Mouse (Mus musculus) MEL (cell line): Measurements from ENCODE around the gene Hcn4. TPM values are rescaled to one million over a fixed set of nuclear protein-coding genes. Genes with fewer than 3 reads are reported as not detected.

Source experiments
- DNase-seq: peaks from one replicate; pipeline ENCODE4 v3.0.0; 2011; ENCODE audit warnings: low read depth, low spot score
- H3K27ac ChIP-seq: 2 replicates; pipeline ENCODE4 v1.5.1; 2012; ENCODE audit warnings: low read depth, mild to moderate bottlenecking, control low read depth, low read length, moderate library complexity; ENCODE audit not compliant: control insufficient read depth
- H3K27me3 ChIP-seq, 2 experiments: fragments of 150-350 bp in 1 of 2; sonication (generic) in 1 of 2; 2 replicates each; pipeline ENCODE4 v1.6.1; 2012; ENCODE audit warnings: low read length in 2 of 2, mild to moderate bottlenecking in 2 of 2, improper control_type of control experiment in 1 of 2, moderate library complexity in 1 of 2; ENCODE audit not compliant: insufficient read depth in 2 of 2, control insufficient read depth in 1 of 2
- H3K36me3 ChIP-seq, 2 experiments: 2 replicates each; pipeline ENCODE4 v1.6.1; 2012 to 2014; ENCODE audit warnings: low read length in 2 of 2, improper control_type of control experiment in 1 of 2, inconsistent platforms in 1 of 2, mild to moderate bottlenecking in 1 of 2; ENCODE audit not compliant: insufficient read depth in 2 of 2, control insufficient read depth in 1 of 2
- H3K4me1 ChIP-seq, 2 experiments: fragments of 150-350 bp in 1 of 2; sonication (generic) in 1 of 2; 2 replicates each; pipeline ENCODE4 v1.6.1; 2012; ENCODE audit warnings: low read length in 2 of 2, improper control_type of control experiment in 1 of 2, mild to moderate bottlenecking in 1 of 2; ENCODE audit not compliant: insufficient read depth in 2 of 2, control insufficient read depth in 1 of 2
- H3K4me3 ChIP-seq, 2 experiments: fragments of 150-350 bp in 1 of 2; sonication (generic) in 1 of 2; 2 replicates each; pipeline ENCODE4 v1.5.1; 2012; ENCODE audit warnings: low read depth in 2 of 2, low read length in 2 of 2, mild to moderate bottlenecking in 2 of 2, moderate library complexity in 2 of 2, control low read depth in 1 of 2, improper control_type of control experiment in 1 of 2; ENCODE audit not compliant: control insufficient read depth in 1 of 2, insufficient read depth in 1 of 2
- H3K79me2 ChIP-seq: 2 replicates; pipeline ENCODE4 v1.6.1; 2012; ENCODE audit warnings: mild to moderate bottlenecking, low read length, moderate library complexity; ENCODE audit not compliant: control insufficient read depth, poor library complexity, insufficient read depth
- H3K9ac ChIP-seq: 2 replicates; pipeline ENCODE4 v1.6.1; 2012; ENCODE audit warnings: low read depth, mild to moderate bottlenecking, control low read depth, low read length, moderate library complexity; ENCODE audit not compliant: control insufficient read depth, poor library complexity, severe bottlenecking
- H3K9me3 ChIP-seq: fragments of 150-350 bp; sonication (generic); replicated peaks from 2 replicates; pipeline ENCODE4 v1.6.1; 2012; ENCODE audit warnings: mild to moderate bottlenecking, low read length, improper control_type of control experiment, moderate library complexity; ENCODE audit not compliant: insufficient read depth
- CHD1 ChIP-seq: IDR thresholded peaks from 2 replicates; pipeline ENCODE4 v1.6.1; 2012; ENCODE audit warnings: low read depth, mild to moderate bottlenecking, inconsistent platforms, low read length, improper control_type of control experiment
- CTCF ChIP-seq, 3 experiments: IDR thresholded peaks in 2 of 3; conservative IDR thresholded peaks in 1 of 3; 2 replicates each; pipeline ENCODE4 v1.5.1; 2011 to 2012; ENCODE audit warnings: low read length in 3 of 3, low read depth in 2 of 3, mild to moderate bottlenecking in 2 of 3, improper control_type of control experiment in 1 of 3, inconsistent platforms in 1 of 3, mixed read lengths in 1 of 3, moderate library complexity in 1 of 3; ENCODE audit not compliant: control insufficient read depth in 1 of 3, insufficient read depth in 1 of 3, poor library complexity in 1 of 3, severe bottlenecking in 1 of 3
- ETS1 ChIP-seq: IDR thresholded peaks from 2 replicates; pipeline ENCODE4 v1.6.1; 2012; ENCODE audit warnings: low read depth, mild to moderate bottlenecking, inconsistent platforms, low read length, improper control_type of control experiment, moderate library complexity
- GABPA ChIP-seq: IDR thresholded peaks from 2 replicates; pipeline ENCODE4 v1.6.1; 2012; ENCODE audit warnings: low read depth, mild to moderate bottlenecking, inconsistent platforms, low read length, improper control_type of control experiment, moderate library complexity
- GATA1 ChIP-seq: IDR thresholded peaks from 2 replicates; pipeline ENCODE4 v1.6.1; 2011; ENCODE audit warnings: low read depth, low read length, improper control_type of control experiment
- HCFC1 ChIP-seq: IDR thresholded peaks from 2 replicates; pipeline ENCODE4 v1.6.1; 2012; ENCODE audit warnings: low read depth, mild to moderate bottlenecking, inconsistent platforms, low read length, improper control_type of control experiment, moderate library complexity
- KAT2A ChIP-seq: conservative IDR thresholded peaks from 2 replicates; pipeline ENCODE4 v1.6.1; 2012; ENCODE audit warnings: low read depth, low read length, improper control_type of control experiment, inconsistent platforms
- MAFK ChIP-seq: IDR thresholded peaks from 2 replicates; pipeline ENCODE4 v1.6.1; 2011; ENCODE audit warnings: low read depth, mild to moderate bottlenecking, low read length, improper control_type of control experiment, borderline replicate concordance
- MEF2A ChIP-seq: IDR thresholded peaks from 2 replicates; pipeline ENCODE4 v1.6.1; 2014; ENCODE audit warnings: low read depth, mild to moderate bottlenecking, inconsistent platforms, low read length, improper control_type of control experiment; ENCODE audit not compliant: poor library complexity, insufficient replicate concordance, severe bottlenecking; ENCODE audit errors: extremely low read depth
- NRF1 ChIP-seq: IDR thresholded peaks from 2 replicates; pipeline ENCODE4 v1.6.1; 2014; ENCODE audit warnings: low read depth, mild to moderate bottlenecking, inconsistent platforms, low read length, improper control_type of control experiment, moderate library complexity; ENCODE audit not compliant: poor library complexity, insufficient read depth, severe bottlenecking
- POLR2A ChIP-seq, 2 experiments: IDR thresholded peaks; 2 replicates each; pipeline ENCODE4 v1.6.1; 2011 to 2012; ENCODE audit warnings: low read length in 2 of 2, mild to moderate bottlenecking in 2 of 2, control low read depth in 1 of 2, improper control_type of control experiment in 1 of 2, low read depth in 1 of 2, moderate library complexity in 1 of 2; ENCODE audit not compliant: control insufficient read depth in 1 of 2, insufficient read depth in 1 of 2, poor library complexity in 1 of 2
- POLR2AphosphoS5 ChIP-seq: IDR thresholded peaks from 2 replicates; pipeline ENCODE4 v1.6.1; 2012; ENCODE audit warnings: low read depth, borderline replicate concordance, mild to moderate bottlenecking, inconsistent platforms, low read length, moderate library complexity, mixed read lengths
- RAD21 ChIP-seq: IDR thresholded peaks from 2 replicates; pipeline ENCODE4 v1.6.1; 2011; ENCODE audit warnings: mild to moderate bottlenecking, low read depth, low read length, improper control_type of control experiment
- SMC3 ChIP-seq: IDR thresholded peaks from 2 replicates; pipeline ENCODE4 v1.6.1; 2011; ENCODE audit warnings: low read depth, low read length, improper control_type of control experiment
- TAL1 ChIP-seq: IDR thresholded peaks from 2 replicates; pipeline ENCODE4 v1.6.1; 2012; ENCODE audit warnings: mild to moderate bottlenecking, inconsistent platforms, low read length, moderate library complexity, mixed read lengths
- UBTF ChIP-seq: IDR thresholded peaks from 2 replicates; pipeline ENCODE4 v1.6.1; 2012; ENCODE audit warnings: low read depth, mild to moderate bottlenecking, inconsistent platforms, low read length, improper control_type of control experiment, moderate library complexity, borderline replicate concordance; ENCODE audit not compliant: insufficient read depth
- USF1 ChIP-seq: IDR thresholded peaks from 2 replicates; pipeline ENCODE4 v1.6.1; 2014; ENCODE audit warnings: low read depth, mild to moderate bottlenecking, inconsistent platforms, low read length, improper control_type of control experiment, moderate library complexity
- USF2 ChIP-seq, 2 experiments: IDR thresholded peaks; 2 replicates each; pipeline ENCODE4 v1.6.1; 2011 to 2012; ENCODE audit warnings: improper control_type of control experiment in 2 of 2, low read length in 2 of 2, borderline replicate concordance in 1 of 2, inconsistent platforms in 1 of 2, low read depth in 1 of 2, mild to moderate bottlenecking in 1 of 2; ENCODE audit not compliant: insufficient read depth in 1 of 2
- ZMIZ1 ChIP-seq: IDR thresholded peaks from 2 replicates; pipeline ENCODE4 v1.6.1; 2012; ENCODE audit warnings: low read depth, mild to moderate bottlenecking, inconsistent platforms, low read length, improper control_type of control experiment, moderate library complexity
- polyA plus RNA-seq, 2 experiments: library from polyadenylated mRNA; stranded (reverse) in 1 of 2; unstranded in 1 of 2; fragments of >175 nt in 1 of 2; fragments of >200 nt in 1 of 2; gene quantifications; 2 replicates each; pipeline versions ENCODE4 v1.2.1 to v1.2.4; 2012; ENCODE audit warnings: low replicate concordance in 2 of 2, low read depth in 1 of 2; ENCODE audit not compliant: insufficient read length in 2 of 2, insufficient read depth in 1 of 2, missing spikeins in 1 of 2
- total RNA-seq: library from RNA; depleted of rRNA; stranded (reverse); fragments of 300-350 nt; gene quantifications from 2 replicates; pipeline ENCODE4 v1.2.3, GENCODE M21; 2012

The Hcn4 gene
- total and polyA plus RNA-seq, 3 experiments, result not detected

DNA sequence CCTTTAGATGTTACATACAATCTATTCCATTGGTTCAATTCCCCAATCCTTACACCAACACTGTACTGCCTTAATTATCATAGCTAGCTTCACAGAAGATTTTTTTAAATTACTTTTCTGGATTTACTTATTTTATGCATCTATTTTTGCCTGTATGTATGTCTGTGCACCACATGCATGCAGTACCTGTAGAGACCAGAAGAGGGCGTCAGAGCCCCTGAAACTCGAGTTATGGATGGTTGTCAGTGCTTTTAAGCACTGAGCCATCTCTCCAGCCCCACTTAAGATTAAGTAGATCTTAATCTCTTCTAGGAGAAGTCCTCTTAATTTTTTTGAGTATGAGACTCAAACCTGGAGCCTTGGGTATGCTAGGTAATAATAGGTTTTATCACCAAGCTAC, 47.8 kb upstream of the Hcn4 start:
- no peak overlapping the region for H3K4me3 ChIP-seq
- no peak for TF ChIP-seq GABPA
- peak; percentile 33 to 57 (median 38) for TF ChIP-seq CTCF (IDR thresholded peaks at IDR 0.05 in 2 of 3, conservative IDR thresholded peaks at IDR 0.05 in 1 of 3; ENCODE audit: control insufficient read depth in 1 of 3, insufficient read depth in 1 of 3, low read depth in 2 of 3, low read length in 3 of 3, poor library complexity in 1 of 3, severe bottlenecking in 1 of 3)
- TF ChIP-seq RAD21, result peak; percentile 23
- TF ChIP-seq SMC3, result peak; percentile 36

DNA sequence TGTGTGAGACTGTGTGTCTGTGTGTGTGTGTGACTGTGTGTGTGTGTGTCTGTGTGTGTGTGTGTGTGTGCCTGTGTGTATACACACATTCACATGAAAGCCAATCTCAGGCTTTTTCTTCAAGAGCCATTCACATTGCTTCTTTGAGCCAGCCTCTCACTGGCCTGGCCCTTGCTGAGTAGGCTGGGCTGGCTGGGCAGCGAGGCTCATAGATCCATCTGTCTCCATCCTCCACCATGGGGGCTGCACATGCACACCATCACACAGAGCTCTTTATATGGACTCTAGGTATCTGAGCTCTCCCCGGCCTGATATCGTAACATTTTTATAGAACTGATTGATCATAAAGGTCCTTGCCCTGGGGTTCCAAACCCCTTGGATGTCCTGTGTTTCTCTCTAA, 33.7 kb upstream of the Hcn4 start:
- Histone ChIP-seq H3K27me3 (peaks cover 3 to 9% of the 10 kb centered on the region in 2 experiments), H3K27ac (no peak overlapping the region), H3K4me1 (no peaks in the 10 kb centered on the region), H3K36me3 (no peaks in the 10 kb centered on the region), H3K9ac (no peak overlapping the region), H3K9me3 (no peaks in the 10 kb centered on the region), H3K4me3 (no peak overlapping the region), H3K79me2 (no peaks in the 10 kb centered on the region)
- no peak for DNase-seq
- TF ChIP-seq TAL1 (no peak), CTCF (IDR thresholded peaks at IDR 0.05 in 2 of 3, conservative IDR thresholded peaks at IDR 0.05 in 1 of 3; ENCODE audit: control insufficient read depth in 1 of 3, insufficient read depth in 1 of 3, low read depth in 2 of 3, low read length in 3 of 3, poor library complexity in 1 of 3, severe bottlenecking in 1 of 3) (no peak), USF1 (no peak), CHD1 (no peak), ZMIZ1 (no peak), GATA1 (no peak), POLR2AphosphoS5 (no peak), UBTF (no peak), NRF1 (no peak), MEF2A (no peak), HCFC1 (no peak), USF2 (IDR thresholded peaks at IDR 0.05; ENCODE audit: borderline replicate concordance in 1 of 2, insufficient read depth in 1 of 2, low read depth in 1 of 2, low read length in 2 of 2) (no peak), POLR2A (IDR thresholded peaks at IDR 0.05; ENCODE audit: control insufficient read depth in 1 of 2, insufficient read depth in 1 of 2, low read depth in 1 of 2, low read length in 2 of 2, poor library complexity in 1 of 2) (no peak), MAFK (no peak), KAT2A (no peak), ETS1 (no peak), GABPA (no peak)

More for the DNA sequence above, 47.8 kb upstream of the Hcn4 start:
- no peaks in the 10 kb centered on the region for H3K79me2 ChIP-seq
- DNase-seq, result peak; percentile 26
- peaks cover 3 to 5% of the 10 kb centered on the region in 2 experiments; a peak in 3 of 4 replicates for H3K27me3 ChIP-seq
- no peaks in the 10 kb centered on the region for H3K36me3 ChIP-seq
- no peaks in the 10 kb centered on the region for H3K4me1 ChIP-seq
- no peak overlapping the region for H3K27ac ChIP-seq
- no peak overlapping the region for H3K9ac ChIP-seq
- H3K9me3 ChIP-seq, result no peaks in the 10 kb centered on the region
